Mouse (Mus musculus): ENCODE results near the gene Tnnt3.

Gene Tnnt3

GRCm38 (mm10) chr7:142498575-142498974 lies at the start of gene Tnnt3:
Gene Tnnt3 (plus strand): TSS chr7:142498836.
- no peak for DNase-seq (ENCODE audit: low spot score)

GRCm38 (mm10) chr7:142449038-142449617 lies 49.5 kb upstream of the Tnnt3 start:
- DNase-seq (ENCODE audit: low spot score) = no peak

GRCm38 (mm10) chr7:142454706-142455105 lies 43.9 kb upstream of the Tnnt3 start:
- no peak for DNase-seq (ENCODE audit: low spot score)

- DNase-seq (ENCODE audit: low spot score) = no peak
These were observed 43.4 kb upstream of the Tnnt3 start for GRCm38 (mm10) chr7:142455251-142455650.

- DNase-seq (ENCODE audit: low spot score) = no peak
These were observed 41.8 kb upstream of the Tnnt3 start for GRCm38 (mm10) chr7:142456806-142457205.

GRCm38 (mm10) chr7:142457227-142457811 lies 41.3 kb upstream of the Tnnt3 start:
- DNase-seq (ENCODE audit: low spot score) = no peak

- no peak for DNase-seq (ENCODE audit: low spot score)
These were observed 40.6 kb upstream of the Tnnt3 start for GRCm38 (mm10) chr7:142458026-142458425.

GRCm38 (mm10) chr7:142458676-142459298 lies 39.8 kb upstream of the Tnnt3 start:
- DNase-seq (ENCODE audit: low spot score) = no peak

- DNase-seq (ENCODE audit: low spot score) = no peak
These were observed 39.3 kb upstream of the Tnnt3 start for GRCm38 (mm10) chr7:142459299-142459691.

- DNase-seq (ENCODE audit: low spot score) = no peak
These were observed 38.0 kb upstream of the Tnnt3 start, which contains the start of gene Lsp1 for GRCm38 (mm10) chr7:142460636-142461077. Gene Lsp1 (plus strand): TSS chr7:142460809.

GRCm38 (mm10) chr7:142461446-142461845 lies 37.2 kb upstream of the Tnnt3 start:
- DNase-seq (ENCODE audit: low spot score) = no peak

- DNase-seq (ENCODE audit: low spot score) = no peak
These were observed 36.4 kb upstream of the Tnnt3 start for GRCm38 (mm10) chr7:142462190-142462589.

GRCm38 (mm10) chr7:142462594-142463078 lies 36.0 kb upstream of the Tnnt3 start:
- DNase-seq (ENCODE audit: low spot score) = no peak

GRCm38 (mm10) chr7:142470171-142470691 lies 28.4 kb upstream of the Tnnt3 start:
- no peak for DNase-seq (ENCODE audit: low spot score)

GRCm38 (mm10) chr7:142470808-142471413 lies 27.7 kb upstream of the Tnnt3 start:
- DNase-seq (ENCODE audit: low spot score) = no peak

GRCm38 (mm10) chr7:142471414-142471861 lies 27.2 kb upstream of the Tnnt3 start:
- no peak for DNase-seq (ENCODE audit: low spot score)

GRCm38 (mm10) chr7:142471884-142472570 lies 26.6 kb upstream of the Tnnt3 start:
- no peak for DNase-seq (ENCODE audit: low spot score)

GRCm38 (mm10) chr7:142472936-142473335 lies 25.7 kb upstream of the Tnnt3 start:
- DNase-seq (ENCODE audit: low spot score) = no peak

GRCm38 (mm10) chr7:142473476-142473875 lies 25.2 kb upstream of the Tnnt3 start:
- no peak for DNase-seq (ENCODE audit: low spot score)

- DNase-seq (ENCODE audit: low spot score) = peak; percentile 64
These were observed 23.8 kb upstream of the Tnnt3 start for GRCm38 (mm10) chr7:142474799-142475198.

GRCm38 (mm10) chr7:142475641-142476040 lies 23.0 kb upstream of the Tnnt3 start:
- DNase-seq (ENCODE audit: low spot score) = no peak

- DNase-seq (ENCODE audit: low spot score) = no peak
These were observed 22.4 kb upstream of the Tnnt3 start for GRCm38 (mm10) chr7:142476271-142476670.

Data from urinary bladder, postnatal 25 days (tissue).